Mouse (Mus musculus) intestine, embryonic 15.5 days (tissue): ENCODE results near the gene Ttc28. TPM values are rescaled to one million over a fixed set of nuclear protein-coding genes. Genes with fewer than 3 reads are reported as not detected.

Experiments used
- ATAC-seq: fragments of 200-750 bp; cut with Nextera tagmentation; 2 replicates; pipeline ENCODE4 v1.8.0; 2017; ENCODE audit warnings: moderate TSS enrichment, moderate library complexity
- H3K27ac ChIP-seq: fragments of 300-500 bp; sonication (generic); 2 replicates; pipeline ENCODE4 v1.5.1; 2015; ENCODE audit warnings: mild to moderate bottlenecking, inconsistent platforms
- H3K27me3 ChIP-seq: fragments of 300-500 bp; sonication (generic); replicated peaks from 2 replicates; pipeline ENCODE4 v1.6.1; 2015; ENCODE audit warnings: inconsistent platforms
- H3K36me3 ChIP-seq: fragments of 300-500 bp; sonication (generic); 2 replicates; pipeline ENCODE4 v1.6.1; 2015; ENCODE audit warnings: inconsistent platforms
- H3K4me1 ChIP-seq: fragments of 300-500 bp; sonication (generic); replicated peaks from 2 replicates; pipeline ENCODE4 v1.6.1; 2015; ENCODE audit warnings: inconsistent platforms
- H3K4me2 ChIP-seq: fragments of 300-500 bp; sonication (generic); replicated peaks from 2 replicates; pipeline ENCODE4 v1.6.1; 2015; ENCODE audit warnings: mild to moderate bottlenecking, inconsistent platforms
- H3K4me3 ChIP-seq: fragments of 300-500 bp; sonication (generic); replicated peaks from 2 replicates; pipeline ENCODE4 v1.5.1; 2015; ENCODE audit warnings: inconsistent platforms
- H3K9ac ChIP-seq: fragments of 300-500 bp; sonication (generic); 2 replicates; pipeline ENCODE4 v1.6.1; 2015; ENCODE audit warnings: inconsistent platforms
- H3K9me3 ChIP-seq: fragments of 300-500 bp; sonication (generic); 2 replicates; pipeline ENCODE4 v1.6.1; 2016; ENCODE audit warnings: inconsistent platforms
- whole genome bisulfite sequencing: fragments of 180-500 bp; shearing (Covaris S2); methylation state at CpG from one replicate; pipeline ENCODE4 v1.1.7; 2015; 5-methylcytosine and 5-hydroxymethylcytosine counted together
- polyA plus RNA-seq: library from polyadenylated mRNA; unstranded; fragments of >200 nt; fragmentation: Nextera tagmentation; extraction: Ambion mirVana; gene quantifications from 2 replicates; pipeline ENCODE4 v1.2.1, GENCODE M21; 2015

Gene Ttc28
- polyA plus RNA-seq, 1 experiment from 2014 or later: 6.9 TPM

- Histone ChIP-seq H3K27ac (no peak overlapping the region), H3K9ac (no peak overlapping the region), H3K4me2 (no peak overlapping the region), H3K27me3 (no peaks in the 10 kb centered on the region), H3K9me3 (no peaks in the 10 kb centered on the region), H3K4me3 (no peak overlapping the region), H3K36me3 (no peaks in the 10 kb centered on the region), H3K4me1 (peaks cover 33% of the 10 kb centered on the region)
- ATAC-seq: no peak
- WGBS: 90% methylated on average over 9 of the region's 9 CpGs
Observed at GRCm38 (mm10) chr5:111158266-111158665, 278.7 kb downstream of the Ttc28 start.

- Histone ChIP-seq H3K4me3 (no peak overlapping the region), H3K27me3 (no peaks in the 10 kb centered on the region), H3K4me1 (peaks cover 31% of the 10 kb centered on the region), H3K36me3 (no peaks in the 10 kb centered on the region), H3K9me3 (no peaks in the 10 kb centered on the region), H3K9ac (no peak overlapping the region), H3K4me2 (peak overlapping the region; percentile 17; the same call in 1 of the 2 replicates), H3K27ac (no peak overlapping the region)
- 0 out of 2 replicates have a peak, but pooled peaks have one; percentile 29 for ATAC-seq
- WGBS: 37% methylated on average over 23 of the region's 23 CpGs
Observed at GRCm38 (mm10) chr5:111159628-111160321, 280.2 kb downstream of the Ttc28 start.

- no peak for ATAC-seq
- WGBS: 69% methylated on average over 7 of the region's 7 CpGs
- peaks cover 30% of the 10 kb centered on the region for H3K4me1 ChIP-seq
Observed at GRCm38 (mm10) chr5:111161146-111161930, 281.7 kb downstream of the Ttc28 start.

GRCm38 (mm10) chr5:111162857-111163256 is 283.3 kb downstream of the Ttc28 start:
- Histone ChIP-seq H3K4me1 (peaks cover 32% of the 10 kb centered on the region), H3K4me3 (no peak overlapping the region), H3K4me2 (no peak overlapping the region), H3K27me3 (no peaks in the 10 kb centered on the region), H3K9ac (no peak overlapping the region), H3K36me3 (no peaks in the 10 kb centered on the region), H3K9me3 (no peaks in the 10 kb centered on the region), H3K27ac (no peak overlapping the region)
- WGBS: 35% methylated on average over 6 of the region's 6 CpGs
- ATAC-seq: no peak

More at GRCm38 (mm10) chr5:111161146-111161930, 281.7 kb downstream of the Ttc28 start:
- Histone ChIP-seq H3K36me3 (no peaks in the 10 kb centered on the region), H3K4me2 (no peak overlapping the region), H3K4me3 (no peak overlapping the region), H3K9me3 (no peaks in the 10 kb centered on the region), H3K27me3 (no peaks in the 10 kb centered on the region), H3K27ac (no peak overlapping the region), H3K9ac (no peak overlapping the region)

GRCm38 (mm10) chr5:111163377-111163776 is 283.8 kb downstream of the Ttc28 start:
- Histone ChIP-seq H3K4me2 (no peak overlapping the region), H3K4me1 (peaks cover 32% of the 10 kb centered on the region), H3K9me3 (no peaks in the 10 kb centered on the region)

GRCm38 (mm10) chr5:111164348-111164920 is 284.8 kb downstream of the Ttc28 start:
- Histone ChIP-seq H3K27ac (no peak overlapping the region), H3K9ac (no peak overlapping the region), H3K36me3 (no peaks in the 10 kb centered on the region), H3K27me3 (no peaks in the 10 kb centered on the region), H3K4me3 (no peak overlapping the region), H3K4me1 (peaks cover 28% of the 10 kb centered on the region), H3K4me2 (no peak overlapping the region), H3K9me3 (no peaks in the 10 kb centered on the region)
- ATAC-seq: no peak
- 33% methylated on average over 9 of the region's 9 CpGs for WGBS

More at GRCm38 (mm10) chr5:111163377-111163776, 283.8 kb downstream of the Ttc28 start:
- H3K27me3 ChIP-seq: no peaks in the 10 kb centered on the region
- 39% methylated on average over 11 of the region's 11 CpGs for WGBS
- no peak overlapping the region for H3K4me3 ChIP-seq
- H3K27ac ChIP-seq: no peak overlapping the region
- H3K9ac ChIP-seq: no peak overlapping the region
- ATAC-seq: no peak
- H3K36me3 ChIP-seq: no peaks in the 10 kb centered on the region

GRCm38 (mm10) chr5:111170383-111170782 is 290.8 kb downstream of the Ttc28 start:
- Histone ChIP-seq H3K36me3 (no peaks in the 10 kb centered on the region), H3K4me2 (no peak overlapping the region), H3K9me3 (no peaks in the 10 kb centered on the region), H3K27ac (no peak overlapping the region), H3K9ac (no peak overlapping the region), H3K4me1 (peaks cover 13% of the 10 kb centered on the region), H3K27me3 (no peaks in the 10 kb centered on the region), H3K4me3 (no peak overlapping the region)
- no peak for ATAC-seq
- 72% methylated on average over 9 of the region's 9 CpGs for WGBS

GRCm38 (mm10) chr5:111175410-111175809 is 295.8 kb downstream of the Ttc28 start:
- WGBS: 32% methylated on average over 12 of the region's 12 CpGs
- Histone ChIP-seq H3K27ac (no peak overlapping the region), H3K36me3 (no peaks in the 10 kb centered on the region), H3K4me2 (peak overlapping the region; percentile 42), H3K27me3 (no peaks in the 10 kb centered on the region), H3K4me3 (no peak overlapping the region), H3K9me3 (no peaks in the 10 kb centered on the region), H3K9ac (no peak overlapping the region), H3K4me1 (peaks cover 39% of the 10 kb centered on the region)
- peak; percentile 37; the same call in 1 of the 2 replicates for ATAC-seq

- Histone ChIP-seq H3K27ac (no peak overlapping the region), H3K36me3 (no peaks in the 10 kb centered on the region), H3K4me1 (peaks cover 44% of the 10 kb centered on the region), H3K9me3 (no peaks in the 10 kb centered on the region), H3K27me3 (no peaks in the 10 kb centered on the region), H3K4me3 (no peak overlapping the region), H3K9ac (no peak overlapping the region), H3K4me2 (peak overlapping the region; percentile 42)
- WGBS: 51% methylated on average over 9 of the region's 9 CpGs
- no peak for ATAC-seq
Observed at GRCm38 (mm10) chr5:111175842-111176241, 296.2 kb downstream of the Ttc28 start.

GRCm38 (mm10) chr5:111176441-111176840 is 296.8 kb downstream of the Ttc28 start:
- peaks cover 47% of the 10 kb centered on the region for H3K4me1 ChIP-seq
- ATAC-seq: no peak

GRCm38 (mm10) chr5:111178324-111179076 is 298.9 kb downstream of the Ttc28 start:
- no peak for ATAC-seq
- WGBS: 51% methylated on average over 21 of the region's 21 CpGs
- H3K9me3 ChIP-seq: no peaks in the 10 kb centered on the region
- H3K36me3 ChIP-seq: no peaks in the 10 kb centered on the region
- no peak overlapping the region for H3K4me3 ChIP-seq
- H3K27ac ChIP-seq: peak overlapping the region; percentile 40
- H3K27me3 ChIP-seq: no peaks in the 10 kb centered on the region
- no peak overlapping the region for H3K9ac ChIP-seq
- peaks cover 47% of the 10 kb centered on the region for H3K4me1 ChIP-seq
- H3K4me2 ChIP-seq: peak overlapping the region; percentile 14

More at GRCm38 (mm10) chr5:111176441-111176840, 296.8 kb downstream of the Ttc28 start:
- WGBS: 84% methylated on average over 13 of the region's 13 CpGs
- Histone ChIP-seq H3K9ac (no peak overlapping the region), H3K36me3 (no peaks in the 10 kb centered on the region), H3K4me2 (no peak overlapping the region), H3K27ac (no peak overlapping the region), H3K27me3 (no peaks in the 10 kb centered on the region), H3K9me3 (no peaks in the 10 kb centered on the region), H3K4me3 (no peak overlapping the region)

- Histone ChIP-seq H3K36me3 (no peaks in the 10 kb centered on the region), H3K9me3 (no peaks in the 10 kb centered on the region), H3K27ac (peak overlapping the region; percentile 4; the same call in 1 of the 2 replicates), H3K4me1 (peaks cover 47% of the 10 kb centered on the region), H3K4me3 (no peak overlapping the region), H3K27me3 (no peaks in the 10 kb centered on the region), H3K9ac (no peak overlapping the region), H3K4me2 (0 out of 2 replicates have a peak overlapping the region, but pooled peaks have one; percentile 10)
- 41% methylated on average over 7 of the region's 7 CpGs for WGBS
- no peak for ATAC-seq
Observed at GRCm38 (mm10) chr5:111179651-111180050, 300.0 kb downstream of the Ttc28 start.
